Mouse (Mus musculus): ENCODE measurements around the gene Ift27.

- TF ChIP-seq CTCF (IDR thresholded peaks at IDR 0.05; ENCODE audit: low read depth, low read length) (no peak), TAL1 (conservative IDR thresholded peaks at IDR 0.05; ENCODE audit: low read depth, low read length) (no peak), GATA1 (IDR thresholded peaks at IDR 0.05; ENCODE audit: borderline replicate concordance, low read length) (no peak), GATA2 (IDR thresholded peaks at IDR 0.05; ENCODE audit: borderline replicate concordance, low read depth, low read length) (no peak)
Measured at GRCm38 (mm10) chr15:78155421-78155820, 18.5 kb downstream of the Ift27 start.

All from G1E (cell line).